Mouse (Mus musculus): ENCODE data around the gene Prss36. TPM values are rescaled to one million over a fixed set of nuclear protein-coding genes. Genes with fewer than 3 reads are reported as not detected.
A peak's percentile ranks its signal among the peaks of the same experiment; 100 is the strongest.
"Not testable (repeated sequence)": the region's sequence is repeated elsewhere in the genome, so short reads cannot be mapped to it uniquely, and the experiment has no call there.

Gene Prss36
- polyA plus RNA-seq, 1 experiment from 2014 or later: 7.9 TPM

DNA sequence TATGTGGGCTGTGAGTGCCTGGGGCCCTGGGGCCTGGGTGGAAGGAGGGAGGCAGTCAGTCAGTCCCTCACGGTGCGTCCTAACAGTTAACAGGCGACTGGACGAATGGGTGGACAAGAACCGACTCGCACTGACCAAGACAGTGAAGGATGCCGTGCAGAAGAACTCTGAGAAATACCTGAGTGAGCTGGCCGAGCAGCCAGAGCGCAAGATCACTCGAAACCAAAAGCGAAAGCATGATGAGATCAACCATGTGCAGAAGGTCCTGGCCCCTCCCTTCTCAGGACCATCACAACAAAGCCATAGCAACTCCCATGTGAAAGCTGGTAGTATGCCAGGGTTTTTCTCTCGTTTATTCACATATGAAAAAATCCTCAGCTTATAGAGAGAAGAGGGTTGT, 31.2 kb downstream of the Prss36 start:
- peaks cover 14% of the 10 kb centered on the region for H3K4me1 ChIP-seq
- 94% methylated on average over 12 of the region's 12 CpGs for WGBS
- H3K9me3 ChIP-seq (replicated peaks): no peaks in the 10 kb centered on the region
- ATAC-seq: no peak
- no peaks in the 10 kb centered on the region for H3K27me3 ChIP-seq
- H3K36me3 ChIP-seq (ENCODE audit: poor library complexity, severe bottlenecking): peaks cover 35% of the 10 kb centered on the region
- H3K27ac ChIP-seq: no peak overlapping the region
- no peak overlapping the region for H3K4me2 ChIP-seq
- no peak overlapping the region for H3K9ac ChIP-seq
- H3K4me3 ChIP-seq: no peak overlapping the region

DNA sequence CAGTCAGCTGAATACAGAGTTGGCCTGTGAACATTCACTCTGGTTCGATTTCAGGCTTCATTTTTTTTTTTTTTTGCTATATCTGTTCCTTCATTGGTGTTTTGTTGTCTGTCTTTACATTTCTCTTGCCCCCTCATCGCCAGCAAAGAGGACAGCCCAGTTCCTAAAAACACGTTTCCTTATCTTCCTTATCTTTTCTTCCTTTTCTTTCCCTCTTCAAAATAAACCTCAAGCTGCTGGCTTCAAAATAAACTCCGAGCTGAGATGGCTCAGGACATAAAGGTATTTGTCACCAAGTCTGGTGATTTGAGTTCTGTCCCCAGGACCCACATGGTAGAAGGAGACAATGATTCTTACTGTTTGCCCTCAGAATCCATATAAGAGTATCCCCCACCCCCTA, 33.6 kb downstream of the Prss36 start:
- no peak overlapping the region for H3K27ac ChIP-seq
- 36% methylated on average over 4 of the region's 4 CpGs for WGBS
- H3K4me3 ChIP-seq: peak overlapping the region; percentile 98
- H3K4me2 ChIP-seq: peak overlapping the region; percentile 81
- peaks cover 49% of the 10 kb centered on the region for H3K36me3 ChIP-seq (ENCODE audit: poor library complexity, severe bottlenecking)
- H3K9ac ChIP-seq: peak overlapping the region; percentile 77
- peaks cover 14% of the 10 kb centered on the region for H3K4me1 ChIP-seq
- no peak for ATAC-seq
- H3K27me3 ChIP-seq: no peaks in the 10 kb centered on the region
- H3K9me3 ChIP-seq (replicated peaks): no peaks in the 10 kb centered on the region

DNA sequence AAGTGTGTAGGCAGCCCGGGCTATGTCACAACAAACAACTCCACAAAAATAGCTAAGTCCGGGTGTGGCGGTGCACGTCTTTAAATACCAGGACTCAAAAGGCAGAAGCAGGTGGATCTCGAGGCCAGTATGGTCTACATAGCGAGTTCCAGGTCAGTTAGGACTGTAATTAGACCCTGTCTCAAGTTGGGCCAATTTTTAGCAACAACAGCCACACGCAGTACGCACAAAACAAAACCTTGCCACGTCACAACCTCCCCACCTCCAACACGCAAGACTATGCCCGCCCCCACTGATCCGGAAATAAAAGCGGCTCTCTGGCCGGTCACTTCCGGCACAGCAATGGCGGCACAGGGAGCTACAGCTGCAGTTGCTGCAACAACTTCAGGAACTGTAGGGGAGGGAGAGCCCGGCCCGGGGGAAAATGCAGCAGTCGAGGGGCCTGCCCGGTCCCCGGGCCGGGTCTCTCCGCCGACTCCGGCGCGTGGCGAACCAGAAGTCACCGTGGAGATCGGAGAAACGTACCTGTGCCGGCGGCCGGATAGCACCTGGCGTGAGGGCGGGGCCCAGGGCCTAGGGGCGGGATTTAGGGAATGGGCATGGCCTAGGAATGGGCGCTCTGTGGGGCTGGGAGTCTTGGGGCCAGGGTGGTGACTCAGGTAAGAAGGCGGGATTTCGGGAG, 34.2 kb downstream of the Prss36 start, which contains the start of gene Kat8:
Gene Kat8 (plus strand): TSS at position 327 of the 682 bp plus-strand sequence.
- peak within 1 kb of the TSS; percentile 81 for H3K4me2 ChIP-seq
- H3K4me1 ChIP-seq: peaks cover 14% of the 10 kb centered on the region
- WGBS: 1% methylated on average over 40 of the region's 40 CpGs
- H3K27me3 ChIP-seq: no peaks in the 10 kb centered on the region
- H3K9ac ChIP-seq: peak within 1 kb of the TSS; percentile 77
- H3K27ac ChIP-seq: peak within 1 kb of the TSS; percentile 68
- H3K4me3 ChIP-seq: peak within 1 kb of the TSS; percentile 98
- peaks cover 52% of the 10 kb centered on the region for H3K36me3 ChIP-seq (ENCODE audit: poor library complexity, severe bottlenecking)
- no peaks in the 10 kb centered on the region for H3K9me3 ChIP-seq (replicated peaks)
- ATAC-seq: peak; percentile 98

DNA sequence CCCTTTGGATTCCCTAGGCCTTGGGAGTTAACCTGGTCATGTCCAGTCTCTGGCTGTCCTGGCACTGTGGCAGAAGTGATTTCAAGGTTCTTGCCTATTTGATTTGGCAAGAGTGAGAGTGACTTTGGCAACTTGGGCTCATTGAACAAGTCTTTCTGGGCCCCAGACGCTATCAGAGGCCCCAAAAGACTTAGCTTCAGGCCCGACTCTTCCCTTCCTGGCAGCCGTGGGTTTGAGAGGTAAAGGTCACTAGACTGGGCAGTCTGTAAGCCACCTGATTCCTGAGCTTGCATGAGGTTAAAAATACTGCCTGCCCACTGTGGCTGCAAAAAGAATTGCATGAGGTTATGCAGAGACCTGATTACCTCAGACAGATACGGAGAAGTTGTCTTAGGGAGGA, 37.9 kb downstream of the Prss36 start:
- Histone ChIP-seq H3K4me1 (peaks cover 33% of the 10 kb centered on the region), H3K4me3 (no peak overlapping the region), H3K27me3 (no peaks in the 10 kb centered on the region), H3K27ac (no peak overlapping the region), H3K36me3 (ENCODE audit: poor library complexity, severe bottlenecking) (peaks cover 50% of the 10 kb centered on the region), H3K9ac (no peak overlapping the region), H3K9me3 (replicated peaks) (no peaks in the 10 kb centered on the region), H3K4me2 (no peak overlapping the region)
- 90% methylated on average over 4 of the region's 4 CpGs for WGBS
- ATAC-seq: no peak

DNA sequence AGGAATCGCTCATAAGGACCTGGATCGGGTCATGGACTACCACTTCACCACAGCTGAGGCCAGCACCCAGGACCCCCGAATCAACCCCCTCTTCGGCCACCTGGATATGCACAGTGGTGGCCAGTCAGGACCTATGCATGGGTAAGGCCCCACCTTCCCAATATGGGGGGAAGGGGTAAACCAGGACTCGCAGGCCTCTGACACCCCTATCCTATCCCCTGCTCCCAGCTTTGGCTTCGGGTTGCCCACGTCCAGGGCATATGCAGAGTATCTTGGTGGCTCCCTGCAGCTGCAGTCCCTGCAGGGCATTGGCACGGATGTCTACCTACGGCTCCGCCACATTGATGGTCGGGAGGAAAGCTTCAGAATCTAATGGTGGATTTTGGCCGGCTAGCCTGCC, 38.6 kb downstream of the Prss36 start:
- Histone ChIP-seq H3K27ac (no peak overlapping the region), H3K4me3 (no peak overlapping the region), H3K36me3 (ENCODE audit: poor library complexity, severe bottlenecking) (peaks cover 50% of the 10 kb centered on the region), H3K4me1 (peaks cover 27% of the 10 kb centered on the region), H3K4me2 (no peak overlapping the region), H3K9me3 (replicated peaks) (no peaks in the 10 kb centered on the region), H3K9ac (no peak overlapping the region), H3K27me3 (no peaks in the 10 kb centered on the region)
- 93% methylated on average over 12 of the region's 12 CpGs for WGBS
- ATAC-seq: no peak

DNA sequence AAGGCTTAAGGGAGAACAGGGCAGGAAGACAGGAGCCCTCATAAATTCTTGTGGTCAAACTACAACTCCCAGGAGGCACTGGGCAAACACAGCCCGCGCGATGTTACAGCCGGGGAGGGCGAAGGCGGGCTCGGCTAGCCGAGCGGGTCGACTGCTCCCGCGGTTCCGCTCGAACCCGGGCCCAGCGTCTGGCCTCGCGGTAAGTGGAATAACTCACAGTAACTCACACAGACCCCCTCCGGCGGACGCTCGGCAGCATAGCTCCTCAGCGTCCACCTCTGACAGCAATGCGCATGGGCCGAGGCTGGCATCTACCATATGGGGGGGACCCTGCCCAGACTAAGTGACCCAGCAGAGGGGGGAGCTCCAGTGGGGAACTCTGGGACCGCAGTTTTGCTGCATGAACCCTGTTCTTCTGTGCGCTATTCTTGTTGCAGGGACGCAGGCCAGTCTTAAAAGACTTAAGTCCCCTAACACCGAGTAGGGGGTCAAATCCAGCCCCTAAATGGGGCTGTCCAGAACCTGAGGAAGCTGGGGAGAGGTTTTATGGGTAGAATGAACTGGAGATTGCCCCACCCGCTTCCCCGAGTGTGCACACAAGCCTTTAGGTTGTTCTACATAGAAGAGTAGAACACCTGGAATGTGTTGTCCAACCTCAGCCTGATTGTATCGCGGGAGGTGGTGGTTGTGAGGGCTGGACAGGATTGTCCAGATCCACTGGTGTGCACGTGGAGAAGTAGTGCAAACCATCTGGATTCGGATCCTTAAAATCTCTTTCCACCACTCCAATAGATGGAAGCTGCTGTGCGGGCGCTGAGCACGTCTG, 42.3 kb downstream of the Prss36 start, which contains the start of gene Bckdk:
Gene Bckdk (plus strand): TSS at position 112 of the 826 bp plus-strand sequence.
- Histone ChIP-seq H3K27ac (peak within 1 kb of the TSS; percentile 79), H3K4me2 (peak within 1 kb of the TSS; percentile 93), H3K9me3 (replicated peaks) (no peaks in the 10 kb centered on the region), H3K4me1 (peaks cover 19% of the 10 kb centered on the region), H3K9ac (peak within 1 kb of the TSS; percentile 90), H3K27me3 (no peaks in the 10 kb centered on the region), H3K4me3 (peak within 1 kb of the TSS; percentile 73), H3K36me3 (ENCODE audit: poor library complexity, severe bottlenecking) (peaks cover 41% of the 10 kb centered on the region)
- ATAC-seq: peak; percentile 93
- WGBS: 8% methylated on average over 38 of the region's 38 CpGs

DNA sequence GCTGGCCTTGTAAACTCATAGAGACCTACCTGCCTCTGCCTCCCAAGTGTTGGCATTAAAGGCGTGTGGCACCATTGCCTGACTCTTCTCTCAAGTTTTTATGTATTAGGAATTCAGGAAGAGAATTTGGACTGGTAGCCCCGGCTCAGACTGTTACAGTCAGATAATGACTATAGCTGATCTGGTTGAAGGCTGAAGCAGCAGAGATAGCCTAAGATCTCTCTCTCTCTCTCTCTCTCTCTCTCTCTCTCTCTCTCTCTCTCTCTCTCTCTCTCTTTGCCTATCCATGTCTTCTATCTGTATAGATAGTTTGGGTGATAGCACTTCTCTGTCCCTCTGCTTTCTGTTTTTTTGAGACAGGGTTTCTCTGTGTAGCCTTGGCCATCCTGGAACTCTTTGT, 44.8 kb downstream of the Prss36 start:
- Histone ChIP-seq H3K4me2 (no peak overlapping the region), H3K9ac (no peak overlapping the region), H3K9me3 (replicated peaks) (no peaks in the 10 kb centered on the region), H3K27me3 (no peaks in the 10 kb centered on the region), H3K27ac (no peak overlapping the region), H3K4me3 (no peak overlapping the region), H3K36me3 (ENCODE audit: poor library complexity, severe bottlenecking) (peaks cover 17% of the 10 kb centered on the region), H3K4me1 (peaks cover 19% of the 10 kb centered on the region)
- WGBS: 89% methylated on average over 2 of the region's 2 CpGs
- ATAC-seq: no peak

DNA sequence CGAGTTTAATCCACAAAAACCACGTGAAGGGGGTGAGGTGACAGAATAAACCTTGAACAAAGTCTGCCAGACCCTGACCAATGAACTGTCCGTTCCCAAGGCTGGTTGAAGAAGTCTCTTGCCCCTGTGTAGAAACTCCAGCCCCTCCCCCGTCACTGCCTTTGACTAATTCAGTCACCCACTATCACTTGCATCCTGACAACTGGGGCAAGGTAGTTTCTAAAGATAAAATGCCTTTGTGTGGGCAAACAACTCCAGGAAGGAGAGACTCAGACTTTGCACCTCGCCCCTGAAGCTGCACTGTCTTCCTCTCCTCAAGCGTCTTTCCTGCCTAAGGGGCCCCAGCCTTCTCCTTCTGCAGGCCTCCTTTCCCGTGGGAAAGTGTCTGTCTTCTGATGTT, 46.5 kb downstream of the Prss36 start:
- ATAC-seq: no peak
- Histone ChIP-seq H3K27me3 (no peaks in the 10 kb centered on the region), H3K36me3 (ENCODE audit: poor library complexity, severe bottlenecking) (no peaks in the 10 kb centered on the region; the same call in 1 of the 2 replicates), H3K4me1 (peaks cover 9% of the 10 kb centered on the region), H3K4me2 (no peak overlapping the region), H3K9ac (no peak overlapping the region), H3K4me3 (no peak overlapping the region), H3K27ac (no peak overlapping the region), H3K9me3 (replicated peaks) (no peaks in the 10 kb centered on the region)
- WGBS: 50% methylated on average over 7 of the region's 7 CpGs

DNA sequence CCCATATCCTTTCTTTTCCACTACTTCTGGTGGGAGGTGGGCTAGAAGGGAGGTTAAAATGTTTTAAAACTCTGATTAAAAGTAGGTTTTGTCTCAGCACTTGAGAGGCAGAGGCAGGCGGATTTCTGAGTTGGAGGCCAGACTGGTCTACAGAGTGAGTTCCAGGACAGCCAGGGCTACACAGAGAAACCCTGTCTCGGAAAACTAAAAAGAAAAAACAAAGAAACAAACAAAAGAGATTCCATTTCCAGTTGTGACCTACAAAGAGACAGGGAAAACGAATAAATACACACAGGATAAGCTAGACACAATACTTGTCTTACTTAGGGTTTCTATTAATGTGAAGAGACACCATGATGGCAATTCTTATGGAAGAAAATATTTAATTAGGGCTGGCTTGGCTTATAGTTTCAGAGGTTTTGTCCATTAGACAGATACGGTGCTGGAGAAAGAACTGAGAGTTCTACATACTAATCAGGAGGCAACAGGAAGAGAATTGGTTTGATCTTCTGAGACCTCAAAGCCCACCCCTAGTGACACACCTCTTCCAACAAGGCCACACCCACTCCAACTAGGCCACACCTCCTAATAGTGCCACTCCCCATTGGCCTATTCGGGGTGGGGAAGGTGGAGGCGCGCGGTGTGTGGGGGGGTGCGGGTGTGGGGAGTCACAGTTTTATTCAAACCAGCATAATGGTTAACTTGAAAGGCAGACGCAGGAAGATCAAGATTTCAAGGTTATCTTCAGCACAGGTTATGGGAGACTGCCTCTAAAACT, 48.2 kb downstream of the Prss36 start:
- Histone ChIP-seq H3K27ac (no peak overlapping the region), H3K9ac (no peak overlapping the region), H3K4me2 (no peak overlapping the region), H3K27me3 (no peaks in the 10 kb centered on the region), H3K9me3 (replicated peaks) (no peaks in the 10 kb centered on the region), H3K4me3 (no peak overlapping the region), H3K4me1 (peaks cover 10% of the 10 kb centered on the region), H3K36me3 (ENCODE audit: poor library complexity, severe bottlenecking) (0 out of 2 replicates have a peak, but pooled peaks cover 5% of the 10 kb centered on the region)
- no peak for ATAC-seq
- 38% methylated on average over 10 of the region's 10 CpGs for WGBS

DNA sequence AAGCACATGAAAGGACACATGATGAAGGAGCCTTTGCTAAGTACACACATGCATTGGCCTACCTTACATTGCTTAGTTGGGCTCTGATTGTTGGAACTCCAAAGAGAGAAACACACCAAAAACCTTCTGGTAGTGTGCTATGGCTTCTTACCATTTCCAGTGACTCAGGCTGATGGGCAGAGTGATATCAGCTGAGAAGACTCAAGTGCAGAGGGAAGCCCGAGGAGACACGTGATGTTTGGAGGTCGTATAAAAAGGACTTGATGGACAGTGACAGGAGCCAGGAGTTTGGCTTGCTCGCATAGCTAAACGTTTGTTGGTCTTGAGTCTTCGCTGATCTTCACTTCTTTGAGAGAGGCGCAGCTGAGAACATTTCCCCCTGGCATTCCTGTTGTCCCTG, 49.0 kb downstream of the Prss36 start:
- Histone ChIP-seq H3K36me3 (ENCODE audit: poor library complexity, severe bottlenecking) (peaks cover 13% of the 10 kb centered on the region), H3K9ac (no peak overlapping the region), H3K9me3 (replicated peaks) (no peaks in the 10 kb centered on the region), H3K27ac (no peak overlapping the region), H3K27me3 (no peaks in the 10 kb centered on the region), H3K4me2 (no peak overlapping the region), H3K4me1 (peaks cover 10% of the 10 kb centered on the region), H3K4me3 (no peak overlapping the region)
- WGBS: 89% methylated on average over 7 of the region's 7 CpGs
- no peak for ATAC-seq

DNA sequence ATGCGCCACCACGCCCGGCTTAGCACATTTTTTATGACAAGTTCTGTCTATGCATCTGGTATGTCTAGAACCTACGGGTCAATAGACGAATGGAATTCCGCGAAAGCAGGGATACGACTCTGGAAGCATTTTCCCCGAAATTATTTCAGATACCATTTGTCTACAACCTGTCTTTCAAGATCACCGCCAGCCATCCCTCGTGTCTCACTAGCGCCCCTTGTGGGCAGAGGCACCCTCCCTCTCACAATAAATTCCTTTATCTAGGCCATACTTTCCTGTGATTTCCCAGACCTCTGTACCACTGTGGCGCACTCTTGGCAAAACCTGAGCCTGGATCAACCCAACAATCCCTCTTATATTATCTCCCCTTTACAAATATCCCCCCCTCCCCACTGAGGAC, 50.1 kb downstream of the Prss36 start:
- no peak for ATAC-seq
- WGBS: 62% methylated on average over 13 of the region's 13 CpGs
- Histone ChIP-seq H3K4me1 (peaks cover 10% of the 10 kb centered on the region), H3K36me3 (ENCODE audit: poor library complexity, severe bottlenecking) (peaks cover 18% of the 10 kb centered on the region), H3K9me3 (replicated peaks) (no peaks in the 10 kb centered on the region), H3K4me3 (no peak overlapping the region), H3K4me2 (no peak overlapping the region), H3K27ac (no peak overlapping the region), H3K27me3 (no peaks in the 10 kb centered on the region), H3K9ac (no peak overlapping the region)

DNA sequence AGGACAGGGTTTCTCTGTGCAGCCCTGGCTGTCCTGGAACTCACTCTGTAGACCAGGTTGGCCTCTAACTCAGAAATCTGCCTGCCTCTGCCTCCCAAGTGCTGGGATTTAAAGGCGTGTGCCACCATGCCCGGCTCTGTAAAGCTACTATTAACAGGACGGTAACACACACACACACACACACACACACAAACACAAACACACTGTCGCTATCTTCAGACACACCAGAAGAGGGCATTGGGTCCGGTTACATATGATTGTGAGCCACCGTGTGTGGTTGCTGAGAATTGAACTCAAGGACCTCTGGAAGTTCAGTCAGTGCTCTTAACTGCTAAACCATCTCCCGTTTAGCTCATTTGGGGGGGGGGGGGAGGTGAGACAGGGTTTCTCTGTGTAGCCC, 50.6 kb downstream of the Prss36 start:
- not testable (repeated sequence) for ATAC-seq; H3K9ac ChIP-seq; H3K9me3 ChIP-seq (replicated peaks); H3K27me3 ChIP-seq; H3K27ac ChIP-seq
- 69% methylated on average over 7 of the region's 7 CpGs for WGBS
- Histone ChIP-seq H3K4me3 (peak overlapping the region; percentile 54; the same call in 1 of the 2 replicates), H3K4me2 (peak overlapping the region; percentile 78), H3K4me1 (peaks cover 10% of the 10 kb centered on the region), H3K36me3 (ENCODE audit: poor library complexity, severe bottlenecking) (peaks cover 23% of the 10 kb centered on the region)

Measured in forebrain, embryonic 13.5 days (tissue).